Mouse (Mus musculus) hindbrain, embryonic 16.5 days (tissue): Measurements from ENCODE around the gene Tarbp1. TPM values are rescaled to one million over a fixed set of nuclear protein-coding genes. Genes with fewer than 3 reads are reported as not detected.
"Not testable (repeated sequence)": the region's sequence is repeated elsewhere in the genome, so short reads cannot be mapped to it uniquely, and the experiment has no call there.

Experiments
- ATAC-seq: fragments of 200-750 bp; cut with Nextera tagmentation; 2 replicates; pipeline ENCODE4 v1.8.0; 2017; ENCODE audit warnings: moderate TSS enrichment, moderate library complexity
- H3K27ac ChIP-seq: fragments of 300-500 bp; sonication (generic); 2 replicates; pipeline ENCODE4 v1.5.1; 2014; ENCODE audit warnings: low read depth, mild to moderate bottlenecking, control low read depth, low read length, moderate library complexity
- H3K27me3 ChIP-seq: fragments of 300-500 bp; sonication (generic); replicated peaks from 2 replicates; pipeline ENCODE4 v1.6.1; 2014; ENCODE audit warnings: low read length; ENCODE audit not compliant: control insufficient read depth, insufficient read depth
- H3K36me3 ChIP-seq: fragments of 300-500 bp; sonication (generic); 2 replicates; pipeline ENCODE4 v1.6.1; 2014; ENCODE audit warnings: mild to moderate bottlenecking, low read length, moderate library complexity, mixed read lengths; ENCODE audit not compliant: control insufficient read depth, insufficient read depth
- H3K4me1 ChIP-seq: fragments of 300-500 bp; sonication (generic); 2 replicates; pipeline ENCODE4 v1.6.1; 2014; ENCODE audit warnings: low read depth, low read length; ENCODE audit not compliant: control insufficient read depth, insufficient read depth
- H3K4me2 ChIP-seq: fragments of 300-500 bp; sonication (generic); 2 replicates; pipeline ENCODE4 v1.6.1; 2014; ENCODE audit warnings: mild to moderate bottlenecking, low read length, control low read depth, moderate library complexity
- H3K4me3 ChIP-seq: fragments of 300-500 bp; sonication (generic); 2 replicates; pipeline ENCODE4 v1.5.1; 2014; ENCODE audit warnings: mild to moderate bottlenecking, low read length, control low read depth, moderate library complexity
- H3K9ac ChIP-seq: fragments of 300-500 bp; sonication (generic); 2 replicates; pipeline ENCODE4 v1.6.1; 2014; ENCODE audit warnings: low read depth, mild to moderate bottlenecking, control low read depth, low read length, moderate library complexity
- H3K9me3 ChIP-seq: fragments of 300-500 bp; sonication (generic); 2 replicates; pipeline ENCODE4 v1.6.1; 2014; ENCODE audit warnings: mild to moderate bottlenecking, low read length, moderate library complexity; ENCODE audit not compliant: control insufficient read depth
- WGBS: fragments of 180-500 bp; shearing (Covaris S2); extraction: QIAGEN DNeasy Blood & Tissue Kit; methylation state at CpG from one replicate; pipeline ENCODE4 v1.1.7; 2014; 5-methylcytosine and 5-hydroxymethylcytosine counted together
- polyA plus RNA-seq: library from polyadenylated mRNA; unstranded; fragments of >200 nt; fragmentation: Nextera tagmentation; extraction: Ambion mirVana; gene quantifications from 2 replicates; pipeline ENCODE4 v1.2.1, GENCODE M21; 2015

The Tarbp1 gene
- polyA plus RNA-seq, 1 experiment from 2014 or later: 1.2 TPM

- WGBS: 49% methylated on average over 29 of the region's 29 CpGs
- ATAC-seq, H3K36me3 ChIP-seq, H3K9me3 ChIP-seq, H3K27me3 ChIP-seq, H3K9ac ChIP-seq, H3K4me2 ChIP-seq, H3K4me3 ChIP-seq, H3K27ac ChIP-seq: not testable (repeated sequence)
- peaks cover 15% of the 10 kb centered on the region for H3K4me1 ChIP-seq
These were observed 1.4 kb upstream of the Tarbp1 start for GRCm38 (mm10) chr8:126476151-126476855.

DNA sequence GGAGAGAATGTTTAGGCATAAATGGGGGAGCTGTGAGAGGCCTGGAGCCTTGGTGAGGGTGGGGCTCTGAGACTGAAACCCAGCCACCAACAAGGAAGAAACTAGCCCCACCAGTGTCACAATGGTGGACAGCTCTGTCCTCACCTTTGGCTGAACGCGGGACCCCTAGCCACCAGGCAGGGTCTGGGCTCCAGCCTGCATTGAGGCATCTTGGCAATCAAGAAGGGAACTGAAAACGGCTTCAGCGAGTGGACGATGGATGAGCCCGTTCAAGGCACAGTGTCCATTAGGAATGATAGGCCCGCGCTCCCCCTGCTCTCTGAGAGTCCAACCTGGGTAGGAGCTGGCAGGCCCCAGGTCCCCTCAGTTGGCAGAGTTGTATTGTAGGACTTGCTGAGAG, 873 bp upstream of the Tarbp1 start:
- not testable (repeated sequence) for H3K27me3 ChIP-seq, H3K4me3 ChIP-seq, H3K9me3 ChIP-seq, ATAC-seq, H3K36me3 ChIP-seq, H3K4me2 ChIP-seq, H3K9ac ChIP-seq, H3K27ac ChIP-seq
- peaks cover 15% of the 10 kb centered on the region for H3K4me1 ChIP-seq
- 44% methylated on average over 8 of the region's 8 CpGs for WGBS

- no peaks in the 10 kb centered on the region for H3K27me3 ChIP-seq
- no peak for ATAC-seq
- no peaks in the 10 kb centered on the region for H3K9me3 ChIP-seq
- peaks cover 15% of the 10 kb centered on the region for H3K4me1 ChIP-seq
- peak overlapping the region; percentile 83 for H3K9ac ChIP-seq
- peak overlapping the region; percentile 87 for H3K4me3 ChIP-seq
- 12% methylated on average over 16 of the region's 16 CpGs for WGBS
- H3K36me3 ChIP-seq: peaks cover 5% of the 10 kb centered on the region; the same call in 1 of the 2 replicates
- peak overlapping the region; percentile 93 for H3K27ac ChIP-seq
- H3K4me2 ChIP-seq: peak overlapping the region; percentile 86
These were observed 1.0 kb downstream of the Tarbp1 start for GRCm38 (mm10) chr8:126473802-126474298.

- no peak for ATAC-seq
- 90% methylated on average over 7 of the region's 7 CpGs for WGBS
- H3K27ac ChIP-seq: no peak overlapping the region
These were observed 10.8 kb downstream of the Tarbp1 start for GRCm38 (mm10) chr8:126464071-126464470.

DNA sequence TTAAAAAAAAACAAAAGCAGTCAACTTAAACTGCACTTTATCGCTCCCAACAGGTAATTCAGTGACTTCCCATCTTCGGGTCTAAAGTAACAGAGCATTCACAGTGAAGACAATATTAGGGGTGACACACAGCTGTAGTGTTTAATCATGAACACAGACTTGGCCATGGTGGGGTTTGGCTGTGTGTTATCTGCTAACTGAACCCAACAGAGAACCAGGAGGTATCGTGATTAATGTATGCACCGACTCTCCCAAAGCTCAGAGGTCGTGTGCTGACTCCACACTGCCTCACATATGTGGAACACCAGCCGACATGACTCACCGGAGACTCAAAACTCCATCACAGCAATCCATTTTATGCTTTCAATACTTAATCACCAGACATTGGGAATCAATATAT, 13.1 kb downstream of the Tarbp1 start:
- ATAC-seq: no peak
- H3K36me3 ChIP-seq: peaks cover 15% of the 10 kb centered on the region; the same call in 1 of the 2 replicates
- 91% methylated on average over 7 of the region's 7 CpGs for WGBS

More at GRCm38 (mm10) chr8:126464071-126464470, 10.8 kb downstream of the Tarbp1 start:
- Histone ChIP-seq H3K4me3 (no peak overlapping the region), H3K9me3 (no peaks in the 10 kb centered on the region), H3K27me3 (no peaks in the 10 kb centered on the region), H3K9ac (no peak overlapping the region), H3K36me3 (peaks cover 15% of the 10 kb centered on the region; the same call in 1 of the 2 replicates), H3K4me2 (no peak overlapping the region), H3K4me1 (no peaks in the 10 kb centered on the region)

DNA sequence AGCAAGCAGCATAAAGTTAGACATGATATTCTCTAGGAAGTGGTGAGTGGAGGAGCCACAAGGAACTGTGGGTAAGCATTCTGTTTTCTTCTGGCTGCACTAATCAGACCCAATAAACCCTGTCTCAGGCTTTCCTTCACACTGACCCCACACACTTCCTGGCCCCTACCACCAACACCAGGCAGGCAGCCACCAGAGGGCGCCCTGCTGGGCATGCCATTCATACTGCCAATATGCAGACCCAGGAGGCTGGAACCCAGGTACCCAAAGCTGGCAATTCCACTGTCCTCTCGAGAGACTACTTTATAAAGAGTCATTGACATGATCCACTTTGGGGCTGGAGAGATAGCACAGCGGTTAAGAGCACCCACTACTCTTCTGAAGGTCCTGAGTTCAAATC, 14.6 kb downstream of the Tarbp1 start:
- H3K27me3 ChIP-seq: no peaks in the 10 kb centered on the region
- no peak overlapping the region for H3K4me2 ChIP-seq
- H3K4me1 ChIP-seq: no peaks in the 10 kb centered on the region
- no peaks in the 10 kb centered on the region for H3K9me3 ChIP-seq
- no peak overlapping the region for H3K27ac ChIP-seq
- ATAC-seq: no peak
- H3K36me3 ChIP-seq: peaks cover 17% of the 10 kb centered on the region; the same call in 1 of the 2 replicates
- H3K9ac ChIP-seq: no peak overlapping the region
- no peak overlapping the region for H3K4me3 ChIP-seq
- 66% methylated on average over 3 of the region's 3 CpGs for WGBS

More for the DNA sequence above, 13.1 kb downstream of the Tarbp1 start:
- Histone ChIP-seq H3K4me2 (no peak overlapping the region), H3K9ac (no peak overlapping the region), H3K27ac (no peak overlapping the region), H3K4me3 (no peak overlapping the region), H3K27me3 (no peaks in the 10 kb centered on the region), H3K4me1 (no peaks in the 10 kb centered on the region), H3K9me3 (no peaks in the 10 kb centered on the region)

DNA sequence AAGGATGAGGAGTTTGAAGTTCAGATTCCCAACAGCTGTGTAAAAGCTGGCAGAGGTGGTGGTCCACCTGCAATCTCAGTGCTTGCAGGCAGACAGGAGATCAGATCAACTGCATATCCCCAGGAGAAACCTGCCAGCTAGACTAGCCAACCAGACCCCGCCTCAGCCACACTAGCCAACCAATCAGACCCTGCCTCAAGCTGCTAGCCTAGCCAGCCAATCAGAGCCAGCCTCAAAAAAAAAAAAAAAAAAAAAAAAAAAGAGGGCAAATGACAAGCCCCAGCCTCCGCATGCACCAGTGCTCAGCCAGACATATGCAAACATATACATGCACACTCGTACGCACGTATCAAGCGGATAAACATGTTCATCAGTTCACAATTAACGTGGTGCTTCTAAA, 19.5 kb downstream of the Tarbp1 start:
- H3K36me3 ChIP-seq: peaks cover 28% of the 10 kb centered on the region
- no peak overlapping the region for H3K4me2 ChIP-seq
- no peak overlapping the region for H3K27ac ChIP-seq
- WGBS: 70% methylated on average over 7 of the region's 7 CpGs
- no peaks in the 10 kb centered on the region for H3K4me1 ChIP-seq
- H3K9me3 ChIP-seq: no peaks in the 10 kb centered on the region
- no peak for ATAC-seq
- no peaks in the 10 kb centered on the region for H3K27me3 ChIP-seq
- H3K9ac ChIP-seq: no peak overlapping the region
- no peak overlapping the region for H3K4me3 ChIP-seq

- Histone ChIP-seq H3K9ac (no peak overlapping the region), H3K27ac (no peak overlapping the region), H3K4me3 (no peak overlapping the region), H3K4me1 (no peaks in the 10 kb centered on the region), H3K4me2 (no peak overlapping the region), H3K36me3 (peaks cover 37% of the 10 kb centered on the region), H3K9me3 (no peaks in the 10 kb centered on the region), H3K27me3 (no peaks in the 10 kb centered on the region)
- 89% methylated on average over 8 of the region's 8 CpGs for WGBS
- ATAC-seq: no peak
These were observed 23.7 kb downstream of the Tarbp1 start for GRCm38 (mm10) chr8:126451158-126451557.

DNA sequence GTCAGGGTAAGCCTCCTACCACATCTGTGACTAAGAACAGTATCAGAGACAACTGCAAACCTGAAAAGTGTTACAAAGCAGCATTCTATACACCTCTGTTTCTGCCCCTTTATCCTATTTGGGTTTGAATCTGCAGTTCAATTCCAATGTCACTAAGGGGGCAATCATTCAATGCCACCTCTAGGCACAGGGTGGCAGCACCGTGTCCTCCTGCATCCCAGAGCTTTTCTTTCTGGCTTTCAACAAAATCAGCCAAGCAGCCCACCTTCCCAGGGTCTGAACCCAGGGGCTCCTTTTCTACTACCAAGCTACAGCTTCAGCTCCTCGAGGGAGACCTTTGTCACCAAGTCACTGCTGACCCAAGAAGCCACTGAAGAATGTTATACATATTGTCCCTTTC, 35.9 kb downstream of the Tarbp1 start:
- Histone ChIP-seq H3K4me2 (no peak overlapping the region), H3K27me3 (no peaks in the 10 kb centered on the region), H3K4me3 (no peak overlapping the region), H3K9me3 (no peaks in the 10 kb centered on the region), H3K4me1 (no peaks in the 10 kb centered on the region), H3K9ac (no peak overlapping the region), H3K36me3 (peaks cover 25% of the 10 kb centered on the region), H3K27ac (no peak overlapping the region)
- 65% methylated on average over 2 of the region's 2 CpGs for WGBS
- ATAC-seq: no peak
